Mouse (Mus musculus) induced T-regulatory cell, adult 2 months (primary cell): ENCODE measurements around the gene Mocs2.

ENCODE experiments used
- DNase-seq: peaks from one replicate; pipeline ENCODE4 v3.0.0-alpha.2; 2012; ENCODE audit warnings: low read depth

Mocs2 gene

GRCm38 (mm10) chr13:114854023-114854422 is 36.0 kb downstream of the Mocs2 start:
- DNase-seq: no peak

GRCm38 (mm10) chr13:114854428-114854827 is 36.4 kb downstream of the Mocs2 start:
- no peak for DNase-seq

- no peak for DNase-seq
These were observed 37.7 kb downstream of the Mocs2 start for GRCm38 (mm10) chr13:114855573-114856268.

DNA sequence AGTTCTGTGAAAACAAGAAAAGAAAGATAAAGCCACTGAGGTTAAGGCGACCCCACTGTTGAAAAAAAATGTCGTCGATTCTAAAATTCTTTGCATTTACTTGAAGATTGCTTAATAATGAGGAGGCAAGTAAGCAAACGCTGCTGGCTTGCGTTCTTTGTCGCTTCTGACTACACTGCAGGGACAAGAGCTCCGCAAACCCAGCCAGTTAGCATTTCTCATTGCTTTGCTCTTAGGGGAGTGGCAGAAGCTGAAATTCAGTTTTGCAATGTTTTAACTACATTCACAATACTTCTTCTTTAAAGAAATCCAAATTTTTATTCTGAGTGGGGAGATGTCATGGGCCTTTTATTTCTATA is 38.2 kb downstream of the Mocs2 start:
- no peak for DNase-seq

DNA sequence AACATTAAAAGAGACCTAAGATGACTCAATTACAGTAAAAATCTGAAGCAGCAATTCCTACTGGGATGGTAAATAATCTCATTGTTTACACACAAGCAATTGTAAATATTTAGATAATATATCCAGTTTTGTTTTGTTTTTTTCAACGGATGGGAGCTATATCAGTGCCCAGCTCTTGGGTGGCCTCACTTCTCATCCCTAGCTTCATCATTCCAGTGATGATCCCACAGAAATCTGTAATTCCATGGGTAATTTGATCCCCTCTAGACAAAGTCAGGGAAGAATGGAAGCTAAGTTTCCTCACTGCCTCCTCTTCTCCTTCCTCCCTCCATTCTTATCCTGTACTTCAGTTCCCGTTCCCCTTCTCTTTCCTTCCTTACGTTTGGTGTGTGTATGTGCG is 39.5 kb downstream of the Mocs2 start:
- no peak for DNase-seq

DNA sequence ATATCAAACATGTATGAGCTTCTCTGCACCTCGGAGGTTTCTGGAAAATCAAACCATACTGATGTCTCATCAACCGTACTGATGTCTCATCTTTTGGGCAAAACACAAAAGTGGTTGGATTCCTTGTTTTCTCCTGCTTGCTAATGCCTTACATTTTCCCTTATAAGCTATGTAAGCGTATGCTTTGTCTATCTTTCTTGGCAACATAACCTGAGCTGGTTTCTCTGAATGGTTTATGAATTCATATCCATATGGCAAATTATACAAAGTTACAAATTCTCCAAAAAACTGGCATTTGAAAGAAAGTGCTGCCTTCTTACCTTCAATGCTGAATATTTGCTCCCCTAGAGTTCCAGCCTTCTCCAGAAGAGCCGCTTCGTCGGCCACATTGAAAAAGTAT is 56.7 kb downstream of the Mocs2 start:
- no peak for DNase-seq

GRCm38 (mm10) chr13:114876005-114876520 is 58.0 kb downstream of the Mocs2 start:
- no peak for DNase-seq

DNA sequence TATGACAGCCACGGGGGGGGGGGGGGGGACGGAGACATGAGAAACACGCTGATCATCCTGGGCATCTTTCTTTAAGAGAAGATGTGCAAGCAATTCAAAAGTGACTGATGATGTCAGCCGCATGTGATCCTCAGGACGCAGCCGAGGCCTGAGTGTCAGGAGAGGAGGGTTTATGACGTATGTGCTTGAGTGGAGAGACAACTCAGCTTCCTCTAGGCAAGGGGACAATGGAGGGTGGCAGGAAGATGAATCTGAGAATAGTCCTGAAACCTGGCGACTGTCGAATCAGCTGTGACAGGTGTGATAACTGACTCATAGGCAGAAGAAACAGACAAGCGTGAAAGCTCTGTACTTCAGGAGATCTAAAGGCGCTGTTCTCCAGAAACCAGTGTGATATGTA is 60.6 kb downstream of the Mocs2 start:
- peak; percentile 64 for DNase-seq
